Mouse (Mus musculus): Measurements from ENCODE around the gene Hist1h1d.
"Not testable (repeated sequence)": the region's sequence is repeated elsewhere in the genome, so short reads cannot be mapped to it uniquely, and the experiment has no call there.

Hist1h1d gene

DNA sequence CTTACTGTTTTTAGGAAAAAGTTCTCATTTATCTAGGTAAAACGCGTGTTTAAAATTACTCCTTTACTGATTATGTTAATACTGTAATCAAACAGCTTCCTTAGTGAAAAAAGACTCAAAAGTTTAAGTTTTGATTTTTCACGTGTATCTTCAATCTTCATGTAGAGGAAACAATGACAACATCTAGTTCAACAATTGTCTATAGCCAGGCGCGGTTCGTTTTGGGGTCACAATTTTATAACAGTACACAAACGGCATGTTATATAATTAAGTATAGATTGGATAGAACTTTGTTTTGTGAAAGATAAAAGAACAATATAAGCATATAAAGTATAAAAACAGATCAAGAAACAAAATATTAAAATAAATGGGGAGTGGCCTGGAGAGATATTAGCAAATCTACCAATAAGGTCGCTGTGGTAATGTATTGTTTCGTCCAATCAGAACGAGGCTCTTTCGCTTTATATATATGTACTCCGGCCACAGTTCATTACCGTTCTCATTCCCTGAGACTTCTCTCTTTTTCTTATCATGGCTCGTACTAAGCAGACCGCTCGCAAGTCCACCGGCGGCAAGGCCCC, 22.3 kb downstream of the Hist1h1d start, which contains the start of gene Hist1h3d:
Gene Hist1h3d (plus strand): TSS at position 493 of the 581 bp plus-strand sequence.
- no peaks in the 10 kb centered on the region for H3K9me3 ChIP-seq (ENCODE audit: low read length)
- no peak for TF ChIP-seq CTCF (conservative IDR thresholded peaks at IDR 0.05; ENCODE audit: low read length)
- TF ChIP-seq NANOG (IDR thresholded peaks at IDR 0.05; ENCODE audit: borderline replicate concordance, low read length): peak; percentile 15; the same call in 1 of the 2 replicates
- no peak for TF ChIP-seq POU5F1 (IDR thresholded peaks at IDR 0.05; ENCODE audit: borderline replicate concordance, low read length)
- H3K27me3 ChIP-seq (ENCODE audit: insufficient read depth, low read length): no peaks in the 10 kb centered on the region
- H3K4me1 ChIP-seq (replicated peaks; ENCODE audit: low read depth, low read length): peaks cover 27% of the 10 kb centered on the region
- H3K36me3 ChIP-seq (ENCODE audit: insufficient read depth, low read length): no peaks in the 10 kb centered on the region
- H3K4me3 ChIP-seq (replicated peaks; ENCODE audit: low read length): peak within 1 kb of the TSS; percentile 78

DNA sequence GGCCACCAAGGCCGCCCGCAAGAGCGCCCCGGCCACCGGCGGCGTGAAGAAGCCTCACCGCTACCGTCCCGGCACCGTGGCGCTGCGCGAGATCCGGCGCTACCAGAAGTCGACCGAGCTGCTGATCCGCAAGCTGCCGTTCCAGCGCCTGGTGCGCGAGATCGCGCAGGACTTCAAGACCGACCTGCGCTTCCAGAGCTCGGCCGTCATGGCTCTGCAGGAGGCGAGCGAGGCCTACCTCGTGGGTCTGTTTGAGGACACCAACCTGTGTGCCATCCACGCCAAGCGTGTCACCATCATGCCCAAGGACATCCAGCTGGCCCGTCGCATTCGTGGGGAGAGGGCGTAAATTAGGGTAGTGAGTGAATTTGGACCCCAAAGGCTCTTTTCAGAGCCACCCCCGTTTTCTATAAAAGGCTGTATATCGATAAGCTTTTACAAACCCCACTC, 22.8 kb downstream of the Hist1h1d start:
- not testable (repeated sequence) for H3K27me3 ChIP-seq (ENCODE audit: insufficient read depth, low read length); H3K36me3 ChIP-seq (ENCODE audit: insufficient read depth, low read length); H3K9me3 ChIP-seq (ENCODE audit: low read length)
- H3K4me1 ChIP-seq (replicated peaks; ENCODE audit: low read depth, low read length): peaks cover 32% of the 10 kb centered on the region
- peak overlapping the region; percentile 78 for H3K4me3 ChIP-seq (replicated peaks; ENCODE audit: low read length)

DNA sequence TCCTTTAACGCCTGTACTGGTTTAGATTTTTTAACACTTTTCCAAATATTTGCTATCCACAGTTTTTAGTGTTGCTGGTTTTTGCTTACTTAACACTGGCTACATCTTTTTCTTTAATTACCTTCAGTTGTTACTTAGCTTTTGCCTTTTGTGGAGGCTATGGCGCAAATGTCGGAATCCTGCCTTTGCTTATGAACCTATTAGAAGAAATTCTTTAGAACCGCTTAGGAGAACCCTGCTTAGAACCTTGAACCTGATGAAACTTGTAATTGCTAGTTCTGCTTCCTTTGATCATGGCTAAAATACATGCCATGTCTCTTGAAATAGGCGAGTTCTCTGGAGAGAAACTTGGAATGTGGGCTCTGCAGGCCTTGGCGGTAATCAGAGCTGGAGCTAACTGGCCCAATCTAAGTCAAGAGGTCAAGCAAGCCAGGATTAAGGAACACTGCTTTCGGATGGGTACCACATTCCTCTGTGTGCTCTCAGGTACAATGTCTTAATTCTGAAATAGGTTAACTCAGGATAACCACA, 23.4 kb downstream of the Hist1h1d start:
- H3K4me3 ChIP-seq (replicated peaks; ENCODE audit: low read length): peak overlapping the region; percentile 78
- no peaks in the 10 kb centered on the region for H3K9me3 ChIP-seq (ENCODE audit: low read length)
- no peaks in the 10 kb centered on the region for H3K36me3 ChIP-seq (ENCODE audit: insufficient read depth, low read length)
- H3K4me1 ChIP-seq (replicated peaks; ENCODE audit: low read depth, low read length): peaks cover 34% of the 10 kb centered on the region
- H3K27me3 ChIP-seq (ENCODE audit: insufficient read depth, low read length): no peaks in the 10 kb centered on the region
- TF ChIP-seq CTCF (conservative IDR thresholded peaks at IDR 0.05; ENCODE audit: low read length): no peak
- TF ChIP-seq POU5F1 (IDR thresholded peaks at IDR 0.05; ENCODE audit: borderline replicate concordance, low read length): no peak
- TF ChIP-seq NANOG (IDR thresholded peaks at IDR 0.05; ENCODE audit: borderline replicate concordance, low read length): no peak

DNA sequence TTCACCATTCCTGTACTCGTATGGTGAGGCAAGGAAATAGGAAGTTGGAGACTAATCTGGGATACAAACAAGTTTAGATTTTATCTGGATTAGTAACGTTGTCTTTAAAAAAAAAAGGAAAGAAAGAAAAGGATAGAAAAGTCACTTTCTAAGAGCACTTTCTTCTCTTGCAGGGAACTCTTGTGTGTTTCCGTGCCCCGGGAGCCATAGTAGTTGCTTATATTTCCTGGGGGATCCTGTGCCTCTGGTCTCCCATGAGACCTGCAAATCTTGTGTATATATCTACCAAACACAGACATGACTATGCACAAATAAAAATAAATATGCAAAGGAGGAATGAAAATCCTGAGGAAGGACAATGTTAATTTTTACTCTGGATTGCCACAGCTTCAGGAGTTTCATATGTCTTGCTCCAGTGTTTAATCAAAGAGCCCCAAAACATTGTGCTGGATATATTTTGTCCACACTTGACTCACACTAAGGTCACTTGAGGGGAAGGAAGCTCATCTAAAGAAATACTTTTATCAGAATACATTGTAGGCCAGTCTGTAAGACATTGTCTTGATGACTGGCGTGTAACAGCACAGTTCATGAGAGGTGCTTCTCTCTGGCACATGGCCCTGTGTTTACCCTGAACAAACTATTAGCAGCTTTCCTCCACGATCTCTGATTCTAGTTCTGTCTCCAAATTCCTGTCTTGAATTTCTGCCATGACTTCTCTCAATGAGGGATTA, 24.0 kb downstream of the Hist1h1d start:
- Histone ChIP-seq H3K9me3 (ENCODE audit: low read length) (no peaks in the 10 kb centered on the region), H3K36me3 (ENCODE audit: insufficient read depth, low read length) (no peaks in the 10 kb centered on the region), H3K4me1 (replicated peaks; ENCODE audit: low read depth, low read length) (peaks cover 34% of the 10 kb centered on the region), H3K27me3 (ENCODE audit: insufficient read depth, low read length) (no peaks in the 10 kb centered on the region), H3K4me3 (replicated peaks; ENCODE audit: low read length) (peak overlapping the region; percentile 78)
- TF ChIP-seq NANOG (IDR thresholded peaks at IDR 0.05; ENCODE audit: borderline replicate concordance, low read length): no peak
- no peak for TF ChIP-seq POU5F1 (IDR thresholded peaks at IDR 0.05; ENCODE audit: borderline replicate concordance, low read length)
- no peak for TF ChIP-seq CTCF (conservative IDR thresholded peaks at IDR 0.05; ENCODE audit: low read length)

DNA sequence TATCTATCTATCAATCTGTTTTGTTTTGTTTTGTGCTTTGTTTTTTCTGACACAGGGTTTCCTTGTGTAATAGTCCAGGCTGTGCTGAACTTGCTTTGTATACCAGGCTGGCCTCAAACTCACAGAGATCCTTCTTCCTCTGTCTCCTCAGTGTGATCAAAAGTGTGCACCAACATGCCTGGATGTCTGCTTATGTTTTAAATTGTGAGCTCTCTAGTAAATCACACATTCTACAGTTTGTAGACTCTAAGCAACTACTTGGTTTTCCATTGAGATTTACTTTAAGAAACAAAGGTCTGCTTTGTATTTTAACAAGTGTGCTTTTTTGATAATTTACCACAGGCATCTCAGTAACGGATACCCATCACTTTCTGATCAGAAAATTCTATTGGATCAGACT, 24.8 kb downstream of the Hist1h1d start:
- Histone ChIP-seq H3K36me3 (ENCODE audit: insufficient read depth, low read length) (no peaks in the 10 kb centered on the region), H3K4me1 (replicated peaks; ENCODE audit: low read depth, low read length) (peaks cover 33% of the 10 kb centered on the region), H3K4me3 (replicated peaks; ENCODE audit: low read length) (no peak overlapping the region), H3K9me3 (ENCODE audit: low read length) (no peaks in the 10 kb centered on the region), H3K27me3 (ENCODE audit: insufficient read depth, low read length) (no peaks in the 10 kb centered on the region)
- TF ChIP-seq NANOG (IDR thresholded peaks at IDR 0.05; ENCODE audit: borderline replicate concordance, low read length) (no peak), CTCF (conservative IDR thresholded peaks at IDR 0.05; ENCODE audit: low read length) (no peak), POU5F1 (IDR thresholded peaks at IDR 0.05; ENCODE audit: borderline replicate concordance, low read length) (no peak)

DNA sequence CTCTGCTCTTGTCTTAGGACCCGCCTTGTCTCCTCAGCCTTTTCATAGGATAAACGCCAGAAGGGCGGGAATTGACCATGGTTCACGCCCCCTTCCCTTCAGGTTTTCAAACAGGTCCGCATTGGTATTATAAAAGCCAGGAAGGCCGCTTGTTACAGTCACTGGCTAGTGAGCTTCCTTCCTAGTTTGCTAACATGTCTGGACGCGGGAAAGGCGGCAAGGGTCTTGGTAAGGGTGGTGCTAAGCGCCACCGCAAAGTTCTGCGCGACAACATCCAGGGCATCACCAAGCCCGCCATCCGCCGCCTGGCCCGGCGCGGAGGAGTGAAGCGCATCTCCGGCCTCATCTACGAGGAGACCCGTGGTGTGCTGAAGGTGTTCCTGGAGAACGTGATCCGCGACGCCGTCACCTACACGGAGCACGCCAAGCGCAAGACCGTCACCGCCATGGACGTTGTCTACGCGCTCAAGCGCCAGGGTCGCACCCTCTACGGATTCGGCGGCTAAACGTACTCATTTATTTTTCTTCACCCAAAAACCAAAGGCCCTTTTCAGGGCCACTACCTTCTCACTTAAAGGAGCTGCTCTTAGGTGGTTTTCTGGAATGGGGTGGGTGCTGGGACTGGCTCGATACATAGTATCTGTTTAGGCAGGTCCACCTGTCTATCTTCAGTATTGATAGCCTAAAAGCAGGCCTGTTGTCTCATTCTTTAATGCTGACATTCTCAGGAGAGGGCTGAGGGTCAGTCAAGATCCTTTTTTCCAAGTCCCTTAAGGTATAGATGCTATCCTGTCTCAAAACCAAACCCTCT, 28.6 kb downstream of the Hist1h1d start, which contains the start of gene Hist1h4d:
Gene Hist1h4d (plus strand): TSS at position 191 of the 811 bp plus-strand sequence.
- Histone ChIP-seq H3K4me1 (replicated peaks; ENCODE audit: low read depth, low read length) (peaks cover 47% of the 10 kb centered on the region), H3K36me3 (ENCODE audit: insufficient read depth, low read length) (no peaks in the 10 kb centered on the region), H3K27me3 (ENCODE audit: insufficient read depth, low read length) (no peaks in the 10 kb centered on the region), H3K4me3 (replicated peaks; ENCODE audit: low read length) (peak within 1 kb of the TSS; percentile 80), H3K9me3 (ENCODE audit: low read length) (no peaks in the 10 kb centered on the region)
- no peak for TF ChIP-seq NANOG (IDR thresholded peaks at IDR 0.05; ENCODE audit: borderline replicate concordance, low read length)
- no peak for TF ChIP-seq CTCF (conservative IDR thresholded peaks at IDR 0.05; ENCODE audit: low read length)
- no peak for TF ChIP-seq POU5F1 (IDR thresholded peaks at IDR 0.05; ENCODE audit: borderline replicate concordance, low read length)

DNA sequence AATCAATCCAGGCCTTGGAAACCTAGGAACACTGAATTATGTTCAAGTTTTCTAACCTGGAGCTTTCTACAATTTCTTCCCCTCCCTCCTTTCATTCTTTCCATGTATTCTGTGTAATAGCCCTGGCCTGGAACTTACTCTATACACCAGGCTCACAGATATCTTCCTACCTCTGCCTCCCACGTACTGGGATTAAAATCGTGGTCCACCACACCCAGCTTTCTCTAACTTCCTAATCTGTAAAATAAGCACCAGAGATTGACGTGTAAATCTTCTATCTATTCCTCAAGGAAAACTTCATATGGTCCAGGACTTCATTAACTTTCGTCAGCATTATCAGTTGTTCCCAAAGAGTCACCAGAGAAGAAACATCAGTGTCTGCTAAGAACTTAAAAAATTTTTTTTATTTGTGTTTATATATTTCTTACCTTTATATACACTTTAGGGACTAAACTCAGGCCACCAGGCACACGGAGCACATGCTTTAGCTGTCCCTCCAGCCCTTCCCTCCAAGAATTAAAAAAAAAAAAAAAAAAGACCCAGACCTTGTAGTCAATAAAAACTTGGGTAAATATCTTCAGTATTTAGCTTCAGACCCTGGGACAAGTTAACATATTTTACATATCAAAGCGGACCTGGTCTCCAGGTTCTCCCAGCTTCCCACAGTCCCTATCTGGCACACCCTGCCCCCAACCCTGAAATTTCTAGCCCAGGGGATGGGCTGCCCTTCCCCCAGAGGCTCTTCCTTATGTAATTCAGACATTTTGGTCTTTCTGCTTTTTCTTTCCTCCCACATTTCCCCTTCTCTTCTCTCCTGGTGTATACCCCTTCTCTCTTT, 29.4 kb downstream of the Hist1h1d start:
- H3K4me3 ChIP-seq (replicated peaks; ENCODE audit: low read length): peak overlapping the region; percentile 80
- no peaks in the 10 kb centered on the region for H3K27me3 ChIP-seq (ENCODE audit: insufficient read depth, low read length)
- no peaks in the 10 kb centered on the region for H3K36me3 ChIP-seq (ENCODE audit: insufficient read depth, low read length)
- no peak for TF ChIP-seq CTCF (conservative IDR thresholded peaks at IDR 0.05; ENCODE audit: low read length)
- TF ChIP-seq NANOG (IDR thresholded peaks at IDR 0.05; ENCODE audit: borderline replicate concordance, low read length): no peak
- no peak for TF ChIP-seq POU5F1 (IDR thresholded peaks at IDR 0.05; ENCODE audit: borderline replicate concordance, low read length)
- no peaks in the 10 kb centered on the region for H3K9me3 ChIP-seq (ENCODE audit: low read length)
- peaks cover 45% of the 10 kb centered on the region for H3K4me1 ChIP-seq (replicated peaks; ENCODE audit: low read depth, low read length)

Measured in E14TG2a.4 (cell line).